Mouse (Mus musculus) brain, embryonic 18.5 days (tissue): ENCODE data around the gene Neurod2.

Experiments used
- DNase-seq: peaks from one replicate; pipeline ENCODE4 v3.0.0-alpha.2; 2012; ENCODE audit warnings: low read depth, low spot score

Neurod2 gene

GRCm38 (mm10) chr11:98332841-98333240 lies 3.4 kb upstream of the Neurod2 start:
- no peak for DNase-seq

DNA sequence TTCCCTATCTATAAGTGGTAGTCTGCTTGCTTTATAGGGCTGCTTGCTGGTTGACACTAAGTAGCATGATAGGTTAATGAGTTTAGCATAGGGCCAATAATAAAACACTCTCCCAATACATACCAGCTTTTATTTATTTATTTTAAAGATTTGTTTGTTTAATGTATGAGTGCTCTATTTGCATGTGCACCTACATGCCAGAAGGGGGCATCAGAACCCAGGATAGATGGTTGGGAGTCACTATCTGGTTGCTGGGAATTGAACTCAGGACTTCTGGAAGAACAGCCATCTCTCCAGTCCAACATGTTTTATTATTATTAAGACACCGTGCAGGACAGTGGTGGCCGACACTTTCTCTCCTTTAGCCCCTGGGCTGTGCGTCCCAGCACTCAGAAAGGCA lies 2.7 kb upstream of the Neurod2 start:
- no peak for DNase-seq

GRCm38 (mm10) chr11:98331401-98331800 lies 2.0 kb upstream of the Neurod2 start:
- no peak for DNase-seq

DNA sequence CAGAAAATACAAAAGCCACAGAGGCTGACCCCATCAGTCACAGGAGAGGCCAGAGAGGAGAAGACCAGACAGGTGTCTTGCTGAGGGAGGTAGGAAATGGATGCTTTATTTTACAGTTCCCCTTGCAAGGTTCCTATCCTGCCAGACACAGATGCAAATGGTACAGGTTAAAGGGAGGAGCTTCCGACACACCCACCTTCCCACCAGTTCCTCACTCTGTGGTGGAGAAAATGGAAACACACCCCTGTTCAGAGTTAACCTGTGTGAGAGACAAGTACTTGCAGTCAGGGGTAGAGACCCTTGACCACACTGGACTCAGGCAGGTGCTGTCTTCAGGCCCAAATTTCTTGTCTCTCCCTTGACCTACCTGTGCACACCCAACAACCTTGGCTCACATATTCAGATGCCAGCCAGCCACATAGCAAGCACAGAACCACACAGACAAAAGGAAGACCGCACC lies 1.3 kb upstream of the Neurod2 start:
- no peak for DNase-seq

DNA sequence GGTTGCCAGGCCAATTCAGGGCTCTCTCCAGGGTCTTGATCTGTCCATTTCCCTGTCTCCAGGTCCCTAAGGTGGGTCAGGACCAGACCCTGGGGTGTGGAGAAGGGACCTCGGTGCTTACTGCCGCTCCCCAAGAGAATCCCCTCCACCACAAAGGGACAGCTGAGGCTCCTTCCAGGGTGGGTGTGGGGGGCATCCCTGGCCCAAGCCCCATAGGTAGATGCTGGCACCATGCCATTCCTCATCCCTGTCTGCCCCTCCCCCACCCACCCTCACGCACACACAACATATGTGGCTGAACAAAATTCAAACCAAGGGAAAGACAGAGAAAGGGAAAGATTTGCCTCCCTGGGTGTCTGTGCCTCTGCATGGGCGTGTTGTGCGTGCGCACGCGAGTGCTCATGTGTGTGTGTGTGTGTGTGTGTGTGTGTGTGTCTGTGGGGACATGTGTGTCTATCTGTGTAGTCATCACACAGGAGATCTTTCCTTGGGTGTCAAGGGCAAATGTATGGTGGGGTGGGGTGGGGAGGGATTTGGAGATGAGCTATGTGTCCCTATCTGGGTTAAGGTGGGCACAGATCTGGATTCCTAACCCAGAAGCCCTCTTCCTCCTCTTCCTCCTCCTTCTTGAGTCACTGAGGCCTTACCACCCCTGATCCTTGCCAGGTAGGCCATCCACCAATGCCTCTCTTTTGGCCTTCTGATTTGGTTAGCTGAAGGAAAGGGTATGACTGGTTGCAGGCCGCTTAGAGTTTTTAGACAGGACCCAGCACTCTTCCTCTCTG lies 704 bp upstream of the Neurod2 start:
- no peak for DNase-seq

DNA sequence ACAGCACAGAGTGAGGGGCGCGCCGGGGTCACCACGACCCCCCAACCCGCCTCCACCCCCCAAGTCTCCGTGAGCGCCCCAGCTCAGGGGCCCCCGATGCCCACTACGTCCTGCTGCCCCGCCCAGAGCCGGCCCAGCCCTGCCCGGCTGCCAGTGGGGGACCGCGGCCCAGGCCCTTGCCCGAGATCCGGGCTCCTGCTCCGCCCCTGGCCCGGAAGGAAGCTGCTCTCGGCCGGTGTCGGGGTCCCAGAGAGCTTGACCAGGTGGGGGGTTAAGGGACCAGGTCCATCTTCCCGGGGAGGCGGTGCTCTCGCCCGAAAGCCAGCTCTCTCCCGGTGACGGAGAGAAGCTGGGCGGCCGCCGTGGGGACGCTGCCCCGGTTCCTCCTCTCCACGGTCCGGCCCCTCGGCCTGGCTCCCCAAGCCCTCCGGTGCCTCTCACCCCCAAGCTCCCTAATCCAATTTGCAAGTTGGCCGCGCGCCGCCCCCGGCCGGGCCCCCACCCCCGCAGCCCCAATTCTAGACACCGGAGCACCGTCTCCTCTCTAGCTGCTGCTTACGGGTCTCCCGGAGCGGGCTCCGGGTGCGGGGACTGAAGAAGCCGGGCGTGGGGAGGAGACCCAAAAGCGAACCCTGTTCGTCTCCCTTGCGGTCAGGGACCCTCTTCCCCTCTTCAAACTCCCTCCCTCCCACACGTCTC lies 928 bp downstream of the Neurod2 start:
- DNase-seq = no peak

DNA sequence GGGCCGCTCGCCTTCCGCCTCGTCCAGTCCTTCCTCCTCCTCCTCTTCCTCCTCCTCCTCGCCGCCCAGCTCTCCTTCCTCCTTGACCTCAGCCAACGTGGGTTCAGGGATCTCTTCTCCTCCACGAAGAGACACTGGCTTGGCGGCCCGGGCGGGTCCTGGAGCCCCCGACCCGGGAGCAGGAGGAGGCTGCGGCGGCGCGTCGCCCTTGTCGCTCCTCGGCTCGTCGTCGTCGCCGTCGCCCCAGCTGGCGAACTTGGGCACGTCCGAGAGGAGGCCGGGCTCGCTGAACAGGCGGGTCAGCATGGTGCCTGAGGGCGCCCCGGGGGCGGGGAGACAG lies 1.4 kb downstream of the Neurod2 start:
- DNase-seq = no peak

DNA sequence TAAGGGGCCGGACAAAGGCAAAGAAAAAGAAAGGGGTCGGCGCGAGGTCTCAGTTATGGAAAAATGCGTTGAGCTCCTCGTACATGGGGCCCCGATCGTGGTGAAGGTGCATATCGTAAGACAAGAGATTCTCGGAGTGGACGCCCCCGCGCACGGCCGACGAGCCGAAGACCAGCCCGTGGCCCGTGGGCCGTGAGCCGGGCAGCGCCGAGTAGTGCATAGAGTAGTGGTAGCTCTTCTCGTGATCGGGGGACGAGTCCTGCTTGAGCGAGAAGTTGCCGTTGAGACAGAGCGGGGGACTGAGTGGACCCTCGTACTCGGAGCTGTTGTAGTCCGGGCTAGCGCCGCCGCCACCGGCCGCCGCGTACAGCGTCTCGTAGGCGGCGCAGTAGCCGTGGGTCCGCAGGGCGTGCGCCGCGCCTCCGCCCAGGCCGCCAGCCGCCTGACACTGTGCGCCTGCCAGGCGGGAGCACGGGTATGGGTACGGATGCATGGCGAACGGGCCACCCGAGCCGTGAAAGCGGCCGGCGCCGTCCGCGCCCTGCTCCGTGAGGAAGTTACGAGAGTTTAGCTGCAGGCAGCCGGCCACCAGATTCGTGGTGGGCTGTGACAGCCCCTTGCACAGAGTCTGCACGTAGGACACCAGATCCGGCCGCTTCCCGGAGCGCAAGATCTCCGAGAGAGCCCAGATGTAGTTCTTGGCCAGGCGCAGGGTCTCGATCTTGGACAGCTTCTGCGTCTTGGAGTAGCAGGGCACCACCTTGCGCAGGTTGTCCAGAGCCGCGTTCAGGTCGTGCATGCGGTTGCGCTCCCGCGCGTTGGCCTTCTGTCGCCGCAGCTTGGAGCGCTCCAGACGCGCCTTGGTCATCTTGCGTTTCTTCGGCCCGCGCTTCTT lies 2.1 kb downstream of the Neurod2 start:
- no peak for DNase-seq

DNA sequence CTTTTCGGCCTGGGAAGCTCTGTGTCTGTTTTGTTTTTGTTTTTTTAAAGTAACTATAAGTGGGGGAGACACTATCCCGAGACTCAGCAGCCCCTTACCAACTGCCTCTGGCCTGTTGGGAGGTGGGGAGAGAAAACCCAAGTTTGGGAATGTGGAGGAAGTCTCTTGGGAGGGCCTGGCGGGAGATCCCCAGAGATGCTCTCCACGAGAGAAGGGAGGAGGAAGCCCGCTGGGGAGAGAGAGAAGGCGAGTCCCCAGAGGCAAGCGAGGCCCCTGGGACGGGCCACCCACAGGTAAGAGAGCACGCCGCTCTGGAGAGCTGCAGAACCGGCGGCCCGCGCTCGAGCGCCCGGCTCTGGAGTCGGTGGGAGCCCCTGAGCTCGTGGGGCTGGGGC lies 2.7 kb downstream of the Neurod2 start:
- no peak for DNase-seq

- no peak for DNase-seq
These were observed 3.6 kb downstream of the Neurod2 start for GRCm38 (mm10) chr11:98325821-98326218.

- no peak for DNase-seq
These were observed 4.1 kb downstream of the Neurod2 start for GRCm38 (mm10) chr11:98325191-98325820.

DNA sequence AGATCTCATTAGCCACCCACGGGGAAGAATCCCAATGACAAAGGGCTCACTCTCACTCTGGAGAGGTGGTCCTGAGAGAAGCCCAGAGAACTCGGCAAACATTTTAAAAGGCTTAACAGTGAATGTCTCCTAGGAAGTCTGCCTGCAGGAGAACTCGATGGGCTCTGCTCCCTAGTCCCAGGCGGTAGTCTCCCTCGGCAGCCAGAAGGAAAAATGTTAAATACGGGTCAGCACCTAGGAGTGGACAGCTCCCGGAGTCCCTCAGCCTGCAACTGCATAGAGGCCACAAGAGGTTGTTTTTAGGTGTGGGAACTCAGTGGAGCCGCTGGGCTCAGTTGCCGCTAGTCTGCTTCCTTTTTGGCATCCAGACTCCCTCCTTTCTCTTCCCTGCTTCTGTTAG lies 5.5 kb downstream of the Neurod2 start:
- DNase-seq = no peak

- no peak for DNase-seq
These were observed 6.1 kb downstream of the Neurod2 start for GRCm38 (mm10) chr11:98323136-98323866.

DNA sequence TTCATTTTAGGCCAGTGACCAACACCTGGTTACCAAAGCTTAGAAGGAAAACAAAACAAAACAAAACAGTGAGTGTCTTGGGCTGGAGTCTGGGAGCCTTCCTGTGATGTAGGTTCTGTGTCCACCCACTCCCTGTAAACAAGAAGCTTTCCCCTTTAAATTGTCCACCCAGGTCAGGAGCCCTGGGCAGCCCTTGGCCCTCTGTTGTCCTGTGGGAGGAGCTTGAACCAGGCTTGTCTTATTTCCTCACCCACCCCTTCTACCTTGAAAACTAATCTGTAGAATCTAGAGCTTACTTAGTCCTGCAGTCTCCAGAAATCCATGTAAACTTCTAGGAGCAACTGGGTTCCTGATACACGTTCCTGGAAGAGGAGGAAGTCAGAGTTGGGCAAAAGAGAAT lies 7.3 kb downstream of the Neurod2 start:
- DNase-seq = no peak

DNA sequence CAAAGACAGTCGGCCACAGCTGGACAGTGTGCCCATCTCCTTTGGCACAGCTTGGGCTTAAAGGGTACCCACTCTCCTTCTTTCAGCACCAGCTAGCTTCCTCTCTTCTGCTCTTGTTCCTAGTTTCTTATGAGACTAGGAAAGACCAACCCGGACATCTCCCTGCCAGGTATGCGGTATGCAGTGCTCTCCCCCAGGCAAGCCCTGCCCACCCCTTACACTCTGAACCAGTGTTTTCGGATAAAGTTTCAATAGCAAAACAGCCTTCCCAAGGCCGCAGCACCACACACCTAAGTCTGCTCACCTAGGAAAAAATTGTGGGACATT lies 7.8 kb downstream of the Neurod2 start:
- no peak for DNase-seq

- no peak for DNase-seq
These were observed 8.4 kb downstream of the Neurod2 start for GRCm38 (mm10) chr11:98320806-98321676.

DNA sequence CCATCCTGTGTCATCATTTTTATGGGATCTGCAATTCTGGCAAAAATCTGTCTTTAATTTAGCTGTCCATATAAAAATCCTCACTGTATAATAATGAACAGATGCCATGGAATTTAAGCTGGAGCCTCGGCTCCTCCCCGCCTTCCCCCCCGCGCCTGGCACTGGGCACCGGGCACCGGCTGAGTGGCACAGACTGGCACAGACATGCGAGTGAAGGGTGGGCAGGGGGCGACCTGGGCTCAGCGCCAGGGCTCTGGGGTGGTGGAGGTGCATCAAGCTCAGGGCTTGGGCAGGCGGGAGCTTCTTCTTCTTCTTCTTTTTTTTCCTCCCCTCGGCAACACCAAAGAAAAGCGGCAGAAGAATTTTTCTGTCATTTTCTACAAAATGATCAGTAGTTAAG lies 9.1 kb downstream of the Neurod2 start:
- DNase-seq = no peak

DNA sequence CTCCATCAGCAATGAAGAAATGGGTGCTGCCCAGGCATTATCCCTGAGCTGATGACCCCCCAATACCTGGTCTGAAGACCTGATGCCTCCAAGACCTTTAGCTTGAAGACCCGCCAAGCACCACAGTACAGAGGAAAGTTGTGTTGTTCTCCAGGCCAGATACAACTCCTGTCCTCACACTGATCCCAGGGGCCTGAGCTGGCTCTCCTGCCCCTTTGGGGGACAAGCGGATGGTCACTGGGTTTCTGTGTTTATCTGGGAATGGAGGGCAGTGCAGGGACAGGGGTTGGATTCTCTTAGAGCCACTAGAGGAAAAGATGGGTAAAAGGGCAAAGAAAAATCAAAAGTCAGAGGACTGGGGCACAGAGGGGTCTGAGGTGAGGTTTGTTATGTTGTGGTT lies 9.5 kb downstream of the Neurod2 start:
- DNase-seq = no peak

DNA sequence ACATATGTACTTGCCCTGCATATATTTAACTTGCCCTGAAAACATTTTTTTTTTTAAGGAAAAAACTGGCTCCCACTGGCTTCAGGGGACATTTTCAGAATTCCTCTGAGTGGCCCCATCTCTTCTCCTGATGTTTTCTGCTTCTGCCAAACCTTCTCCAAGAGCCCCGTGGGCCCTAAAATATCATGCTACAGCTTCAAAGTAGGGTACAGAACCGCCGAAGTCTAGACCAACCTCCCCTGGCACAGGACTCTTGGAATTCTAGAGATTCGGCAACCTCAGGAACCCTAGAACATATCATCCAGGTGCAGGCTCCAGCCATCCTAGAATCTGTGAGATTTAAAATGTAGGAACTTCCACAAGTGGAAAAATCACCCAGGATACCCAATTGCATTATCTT lies 9.9 kb downstream of the Neurod2 start:
- DNase-seq = no peak

DNA sequence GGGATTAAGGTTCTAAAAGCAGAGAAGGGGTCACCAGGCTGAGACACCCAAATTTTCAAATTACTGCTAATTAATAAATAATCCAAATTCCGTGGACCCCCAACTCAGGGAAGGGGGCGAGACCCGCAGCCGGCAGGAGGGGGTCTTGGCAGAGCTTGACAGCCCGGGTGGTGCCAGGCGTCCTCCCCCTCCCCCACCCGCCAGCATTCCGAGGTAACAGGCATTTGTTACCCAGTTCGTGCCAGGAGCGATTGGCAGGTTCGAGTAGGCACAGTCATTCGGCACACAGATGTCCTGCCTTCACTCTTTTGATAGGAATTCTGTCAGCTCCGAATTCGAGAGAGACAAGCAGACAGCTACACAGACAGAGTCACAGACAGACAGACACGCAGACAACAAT lies 10.3 kb downstream of the Neurod2 start:
- DNase-seq = no peak
